Mouse (Mus musculus) CH12.LX (cell line): ENCODE measurements at regions not wholly inside any gene's neighbourhood (a gene's known extent, or its start where the extent isn't known, plus 50 kb on each side); places are given as distances from the start of the nearest gene placed in this dataset.

Experiments
- DNase-seq: peaks from one replicate; pipeline ENCODE4 v3.0.0-alpha.2; 2013; ENCODE audit errors: extremely low read depth
- H3K27ac ChIP-seq: 2 replicates; pipeline ENCODE4 v1.5.1; 2012; ENCODE audit warnings: low read depth, mild to moderate bottlenecking, control low read depth, moderate library complexity; ENCODE audit not compliant: insufficient read depth
- H3K27me3 ChIP-seq: replicated peaks from 2 replicates; pipeline ENCODE3; 2012; ENCODE audit warnings: inconsistent platforms
- H3K36me3 ChIP-seq, 2 experiments: replicated peaks in 1 of 2; 2 replicates each; pipeline versions ENCODE3 to v1.6.1; 2012; ENCODE audit warnings: inconsistent platforms in 1 of 2, low read length in 1 of 2, mild to moderate bottlenecking in 1 of 2, mixed read lengths in 1 of 2, moderate library complexity in 1 of 2; ENCODE audit not compliant: control insufficient read depth in 1 of 2, insufficient read depth in 1 of 2
- H3K4me1 ChIP-seq, 2 experiments: 2 replicates each; pipeline ENCODE4 v1.6.1; 2012; ENCODE audit warnings: inconsistent platforms in 1 of 2, moderate library complexity in 1 of 2; ENCODE audit not compliant: insufficient read depth in 2 of 2, control insufficient read depth in 1 of 2
- H3K4me2 ChIP-seq: 2 replicates; pipeline ENCODE4 v1.6.1; 2012; ENCODE audit warnings: low read depth, mild to moderate bottlenecking, control low read depth; ENCODE audit not compliant: poor library complexity, insufficient read depth, severe bottlenecking
- H3K4me3 ChIP-seq, 3 experiments: fragments of 150-350 bp in 1 of 3; sonication (generic) in 1 of 3; replicated peaks in 1 of 3; 2 replicates each; pipeline versions ENCODE3 to v1.5.1; 2011 to 2012; ENCODE audit warnings: low read depth in 2 of 3, low read length in 2 of 3, mild to moderate bottlenecking in 2 of 3, moderate library complexity in 2 of 3, control low read depth in 1 of 3, improper control_type of control experiment in 1 of 3, inconsistent platforms in 1 of 3, mixed read lengths in 1 of 3; ENCODE audit not compliant: poor library complexity in 1 of 3
- H3K79me2 ChIP-seq: replicated peaks from 2 replicates; pipeline ENCODE4 v1.6.1; 2012; ENCODE audit warnings: mild to moderate bottlenecking, moderate library complexity; ENCODE audit not compliant: control insufficient read depth, poor library complexity, insufficient read depth, severe bottlenecking; ENCODE audit errors: extremely low read depth
- H3K9ac ChIP-seq: 2 replicates; pipeline ENCODE4 v1.6.1; 2012; ENCODE audit warnings: low read depth, mild to moderate bottlenecking, control low read depth, moderate library complexity; ENCODE audit not compliant: insufficient read depth
- H3K9me3 ChIP-seq: replicated peaks from 2 replicates; pipeline ENCODE3; 2012; ENCODE audit warnings: low read length, inconsistent platforms, mixed read lengths
- BHLHE40 ChIP-seq: IDR thresholded peaks from 2 replicates; pipeline ENCODE4 v1.6.1; 2011; ENCODE audit warnings: mild to moderate bottlenecking, low read depth, low read length, improper control_type of control experiment
- CHD2 ChIP-seq: IDR thresholded peaks from 2 replicates; pipeline ENCODE4 v1.6.1; 2011; ENCODE audit warnings: low read length, improper control_type of control experiment
- CTCF ChIP-seq, 2 experiments: IDR thresholded peaks in 1 of 2; conservative IDR thresholded peaks in 1 of 2; 2 replicates each; pipeline ENCODE4 v1.5.1; 2011 to 2012; ENCODE audit warnings: low read depth in 2 of 2, low read length in 2 of 2, improper control_type of control experiment in 1 of 2, inconsistent platforms in 1 of 2, mild to moderate bottlenecking in 1 of 2, moderate library complexity in 1 of 2
- E2F4 ChIP-seq: IDR thresholded peaks from 2 replicates; pipeline ENCODE4 v1.6.1; 2011; ENCODE audit warnings: low read depth, low read length, improper control_type of control experiment; ENCODE audit not compliant: insufficient replicate concordance
- ETS1 ChIP-seq: conservative IDR thresholded peaks from 2 replicates; pipeline ENCODE4 v1.6.1; 2012; ENCODE audit warnings: low read depth, mild to moderate bottlenecking, inconsistent platforms, low read length, improper control_type of control experiment, moderate library complexity
- GABPA ChIP-seq: IDR thresholded peaks from 2 replicates; pipeline ENCODE4 v1.6.1; 2012; ENCODE audit warnings: low read depth, low read length, improper control_type of control experiment, inconsistent platforms; ENCODE audit not compliant: insufficient replicate concordance
- HCFC1 ChIP-seq: IDR thresholded peaks from 2 replicates; pipeline ENCODE4 v1.6.1; 2012; ENCODE audit warnings: low read depth, mild to moderate bottlenecking, inconsistent platforms, low read length, improper control_type of control experiment
- IRF4 ChIP-seq: IDR thresholded peaks from 2 replicates; pipeline ENCODE4 v1.6.1; 2014; ENCODE audit warnings: low read depth, mild to moderate bottlenecking, inconsistent platforms, low read length, improper control_type of control experiment
- JUND ChIP-seq: conservative IDR thresholded peaks from 2 replicates; pipeline ENCODE4 v1.6.1; 2011; ENCODE audit warnings: low read depth, low read length, improper control_type of control experiment
- MAFK ChIP-seq: IDR thresholded peaks from 2 replicates; pipeline ENCODE4 v1.6.1; 2011; ENCODE audit warnings: low read length, improper control_type of control experiment; ENCODE audit not compliant: insufficient replicate concordance
- MAX ChIP-seq: IDR thresholded peaks from 2 replicates; pipeline ENCODE4 v1.6.1; 2011; ENCODE audit warnings: low read length, improper control_type of control experiment
- MAZ ChIP-seq: IDR thresholded peaks from 2 replicates; pipeline ENCODE4 v1.6.1; 2012; ENCODE audit warnings: low read depth, mild to moderate bottlenecking, inconsistent platforms, low read length, improper control_type of control experiment, moderate library complexity
- MEF2A ChIP-seq: IDR thresholded peaks from 2 replicates; pipeline ENCODE4 v1.6.1; 2014; ENCODE audit warnings: low read depth, mild to moderate bottlenecking, inconsistent platforms, low read length, improper control_type of control experiment, borderline replicate concordance
- MXI1 ChIP-seq: IDR thresholded peaks from 2 replicates; pipeline ENCODE4 v1.6.1; 2011; ENCODE audit warnings: mild to moderate bottlenecking, low read depth, low read length, improper control_type of control experiment
- MYC ChIP-seq: IDR thresholded peaks from 2 replicates; pipeline ENCODE4 v1.6.1; 2011; ENCODE audit warnings: low read depth, mild to moderate bottlenecking, improper control_type of control experiment, low read length
- NELFE ChIP-seq: IDR thresholded peaks from 2 replicates; pipeline ENCODE4 v1.6.1; 2011; ENCODE audit warnings: low read depth, low read length, improper control_type of control experiment
- NRF1 ChIP-seq: IDR thresholded peaks from 2 replicates; pipeline ENCODE4 v1.6.1; 2014; ENCODE audit warnings: low read depth, mild to moderate bottlenecking, inconsistent platforms, low read length, improper control_type of control experiment, moderate library complexity
- PAX5 ChIP-seq: IDR thresholded peaks from 2 replicates; pipeline ENCODE4 v1.6.1; 2012; ENCODE audit warnings: low read length, inconsistent platforms, mixed read lengths
- POLR2A ChIP-seq: IDR thresholded peaks from 2 replicates; pipeline ENCODE4 v1.6.1; 2011; ENCODE audit warnings: low read depth, mild to moderate bottlenecking, improper control_type of control experiment, low read length
- RCOR1 ChIP-seq: conservative IDR thresholded peaks from 2 replicates; pipeline ENCODE4 v1.6.1; 2012; ENCODE audit warnings: low read depth, mild to moderate bottlenecking, inconsistent platforms, low read length, improper control_type of control experiment
- SMC3 ChIP-seq: IDR thresholded peaks from 2 replicates; pipeline ENCODE4 v1.6.1; 2011; ENCODE audit warnings: low read depth, low read length, improper control_type of control experiment
- TBP ChIP-seq: conservative IDR thresholded peaks from 2 replicates; pipeline ENCODE4 v1.6.1; 2011; ENCODE audit warnings: low read depth, low read length, improper control_type of control experiment
- TCF12 ChIP-seq: IDR thresholded peaks from 2 replicates; pipeline ENCODE4 v1.6.1; 2014; ENCODE audit warnings: low read depth, mild to moderate bottlenecking, inconsistent platforms, low read length, improper control_type of control experiment
- UBTF ChIP-seq: IDR thresholded peaks from 2 replicates; pipeline ENCODE4 v1.6.1; 2012; ENCODE audit warnings: low read depth, mild to moderate bottlenecking, inconsistent platforms, low read length, improper control_type of control experiment, moderate library complexity
- USF1 ChIP-seq: IDR thresholded peaks from 2 replicates; pipeline ENCODE4 v1.6.1; 2014; ENCODE audit warnings: low read depth, mild to moderate bottlenecking, inconsistent platforms, low read length, improper control_type of control experiment
- USF2 ChIP-seq: conservative IDR thresholded peaks from 2 replicates; pipeline ENCODE4 v1.6.1; 2011; ENCODE audit warnings: low read depth, low read length, improper control_type of control experiment
- ZKSCAN1 ChIP-seq: IDR thresholded peaks from 2 replicates; pipeline ENCODE4 v1.6.1; 2012; ENCODE audit warnings: low read depth, inconsistent platforms, low read length, improper control_type of control experiment, borderline replicate concordance
- dilution Hi-C: fragments of 300-500 bp; cut with MboI; formaldehyde crosslinking; loops from 2 replicates; pipeline ENCODE4 v1.14.3; 2020; ENCODE audit warnings: low sequenced_read_pairs; ENCODE audit not compliant: extremely low pct_unique_long_range_greater_than_20kb, extremely low pct_ligation_motif_present
- in situ Hi-C: fragments of 300-500 bp; cut with MboI; formaldehyde crosslinking; loops from 3 replicates; pipeline ENCODE4 v1.14.3; 2019; ENCODE audit warnings: low sequenced_read_pairs, low pct_ligation_motif_present, low pct_unique_long_range_greater_than_20kb, mixed read lengths

DNA sequence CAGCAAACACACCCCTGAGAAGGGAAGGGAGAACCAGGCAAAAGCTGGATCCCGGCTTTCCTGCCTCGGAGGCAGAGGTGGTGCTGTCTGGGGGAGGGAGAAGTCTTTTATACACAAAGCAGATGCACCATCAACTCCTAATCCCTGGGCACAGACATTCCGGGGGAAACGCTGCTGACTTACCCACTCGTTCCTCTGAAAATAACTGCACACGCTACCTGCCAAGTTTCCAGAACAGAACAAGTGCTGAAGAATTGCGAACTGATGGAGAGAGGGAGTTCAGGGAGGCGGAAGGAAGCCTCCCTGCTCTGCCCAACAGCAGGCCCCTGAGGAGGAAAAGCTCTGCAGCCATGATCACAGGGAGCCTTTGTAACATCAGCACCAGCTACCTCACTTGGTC, 68.1 kb upstream of the Grin2a start:
- Histone ChIP-seq H3K4me2 (no peak overlapping the region), H3K27ac (no peak overlapping the region), H3K9ac (no peak overlapping the region), H3K36me3 (no peaks in the 10 kb centered on the region), H3K4me1 (peaks cover 5 to 15% of the 10 kb centered on the region in 2 experiments; a peak in 1 of 4 replicates), H3K4me3 (no peak overlapping the region), H3K27me3 (no peaks in the 10 kb centered on the region), H3K9me3 (no peaks in the 10 kb centered on the region), H3K79me2 (no peaks in the 10 kb centered on the region)
- DNase-seq, result no peak
- in situ Hi-C loops (no loop called here), dilution Hi-C loops (no loop called here)
- TF ChIP-seq ZKSCAN1 (no peak), HCFC1 (no peak), JUND (no peak), MXI1 (no peak), PAX5 (no peak), ETS1 (no peak), MAZ (no peak), IRF4 (no peak), MAX (no peak), NELFE (no peak), RCOR1 (no peak), SMC3 (no peak), TBP (no peak), UBTF (no peak)

DNA sequence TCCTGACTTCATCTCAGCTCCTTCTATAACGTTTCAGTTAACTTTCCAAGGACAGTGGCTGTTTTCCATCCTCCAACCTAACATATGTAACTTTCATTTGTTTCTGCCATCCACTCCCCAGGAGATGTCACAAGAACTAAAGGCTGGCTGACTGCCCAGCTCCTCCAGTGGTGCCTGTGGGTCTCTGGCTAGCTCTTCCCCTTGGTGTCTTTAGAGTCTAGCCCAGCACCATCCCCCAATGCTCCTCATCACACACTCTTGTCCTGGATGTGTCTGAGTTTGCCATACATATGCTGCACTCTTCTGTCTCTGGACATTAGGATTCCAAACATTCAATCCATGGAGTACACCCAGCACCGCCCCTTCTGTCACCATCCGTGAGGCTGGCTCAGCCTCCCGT, 62.7 kb upstream of the Grin2a start:
- Histone ChIP-seq H3K36me3 (no peaks in the 10 kb centered on the region), H3K4me3 (no peak overlapping the region), H3K27me3 (no peaks in the 10 kb centered on the region), H3K9me3 (no peaks in the 10 kb centered on the region), H3K4me2 (no peak overlapping the region), H3K4me1 (peaks cover 5 to 15% of the 10 kb centered on the region in 2 experiments; a peak in 1 of 4 replicates), H3K27ac (no peak overlapping the region)
- TF ChIP-seq UBTF, result no peak
- TF ChIP-seq MYC, result no peak
- TF ChIP-seq GABPA, result no peak
- no peak for TF ChIP-seq POLR2A
- no peak for TF ChIP-seq ZKSCAN1
- no peak for TF ChIP-seq NRF1
- TF ChIP-seq USF1, result no peak
- no peak for TF ChIP-seq PAX5
- no peak for TF ChIP-seq USF2
- TF ChIP-seq CHD2, result no peak
- no peak for TF ChIP-seq MAX
- TF ChIP-seq BHLHE40, result no peak
- no peak for TF ChIP-seq E2F4
- TF ChIP-seq CTCF (conservative IDR thresholded peaks at IDR 0.05 in 1 of 2, IDR thresholded peaks at IDR 0.05 in 1 of 2; ENCODE audit: low read depth in 2 of 2, low read length in 2 of 2), result no peak
- TF ChIP-seq TCF12, result no peak
- no peak for TF ChIP-seq MEF2A
- no peak for TF ChIP-seq NELFE
- TF ChIP-seq MAZ, result no peak
- no peak for TF ChIP-seq MAFK
- TF ChIP-seq, all 38 proteins: peak for 0
- DNase-seq, result no peak
- H3K9ac ChIP-seq, result no peak overlapping the region
- in situ Hi-C loops (no loop called here), dilution Hi-C loops (no loop called here)
- H3K79me2 ChIP-seq, result no peaks in the 10 kb centered on the region
